Mouse (Mus musculus) ES-E14 (cell line): Measurements from ENCODE around the gene Gm49380. TPM values are rescaled to one million over a fixed set of nuclear protein-coding genes. Genes with fewer than 3 reads are reported as not detected.
A peak's percentile ranks its signal among the peaks of the same experiment; 100 is the strongest.

Experiments used
- DNase-seq: peaks from one replicate; pipeline ENCODE4 v3.0.0-alpha.2; 2013; ENCODE audit warnings: low read depth, low spot score
- H3K27ac ChIP-seq: 2 replicates; pipeline ENCODE4 v1.5.1; 2012; ENCODE audit warnings: low read depth, mild to moderate bottlenecking, low read length, moderate library complexity, mixed read lengths; ENCODE audit not compliant: poor library complexity, insufficient read depth, severe bottlenecking
- H3K36me3 ChIP-seq: 2 replicates; pipeline ENCODE4 v1.6.1; 2012; ENCODE audit warnings: mild to moderate bottlenecking, low read length, moderate library complexity, mixed read lengths; ENCODE audit not compliant: control insufficient read depth, poor library complexity, insufficient read depth, severe bottlenecking
- H3K4me1 ChIP-seq, 2 experiments: fragments of 150-350 bp in 1 of 2; sonication (generic) in 1 of 2; 2 replicates each; pipeline ENCODE4 v1.6.1; 2012; ENCODE audit warnings: low read length in 2 of 2, mild to moderate bottlenecking in 1 of 2, mixed read lengths in 1 of 2; ENCODE audit not compliant: control insufficient read depth in 2 of 2, insufficient read depth in 2 of 2, poor library complexity in 1 of 2
- H3K4me3 ChIP-seq, 2 experiments: fragments of 150-350 bp in 1 of 2; sonication (generic) in 1 of 2; 2 replicates each; pipeline ENCODE4 v1.5.1; 2012; ENCODE audit warnings: low read length in 2 of 2, low read depth in 1 of 2, mild to moderate bottlenecking in 1 of 2, mixed read lengths in 1 of 2; ENCODE audit not compliant: insufficient read depth in 1 of 2, poor library complexity in 1 of 2, severe bottlenecking in 1 of 2
- H3K9ac ChIP-seq: 2 replicates; pipeline ENCODE4 v1.6.1; 2012; ENCODE audit warnings: low read depth, mild to moderate bottlenecking, low read length, mixed read lengths; ENCODE audit not compliant: poor library complexity, insufficient read depth, severe bottlenecking
- H3K9me3 ChIP-seq: fragments of 150-350 bp; sonication (generic); 2 replicates; pipeline ENCODE4 v1.6.1; 2012; ENCODE audit warnings: low read depth, mild to moderate bottlenecking, low read length; ENCODE audit not compliant: control insufficient read depth, insufficient read depth
- CHD2 ChIP-seq: IDR thresholded peaks from 2 replicates; pipeline ENCODE4 v1.6.1; 2014; ENCODE audit warnings: mild to moderate bottlenecking, low read depth, low read length, inconsistent platforms
- HCFC1 ChIP-seq: IDR thresholded peaks from 2 replicates; pipeline ENCODE4 v1.6.1; 2012; ENCODE audit warnings: low read length, inconsistent platforms, borderline replicate concordance; ENCODE audit not compliant: insufficient read depth
- MAFK ChIP-seq: IDR thresholded peaks from 2 replicates; pipeline ENCODE4 v1.6.1; 2014; ENCODE audit warnings: mild to moderate bottlenecking, low read depth, low read length, inconsistent platforms; ENCODE audit not compliant: insufficient read depth
- ZC3H11A ChIP-seq: IDR thresholded peaks from 2 replicates; pipeline ENCODE4 v1.6.1; 2012; ENCODE audit warnings: low read depth, mild to moderate bottlenecking, inconsistent platforms, low read length, borderline replicate concordance
- ZNF384 ChIP-seq: IDR thresholded peaks from 2 replicates; pipeline ENCODE4 v1.6.1; 2012; ENCODE audit warnings: low read depth, low read length, inconsistent platforms
- in situ Hi-C, 2 experiments: fragments of 600-800 bp; cut with MboI; formaldehyde crosslinking; loops; one replicate each; pipeline ENCODE4 v1.15.1; 2025; ENCODE audit warnings: low sequenced_read_pairs in 2 of 2, inconsistent platforms in 1 of 2; ENCODE audit not compliant: unreplicated experiment in 2 of 2
- total RNA-seq: library from RNA; depleted of rRNA; stranded (reverse); fragments of 300-350 nt; gene quantifications from 2 replicates; pipeline ENCODE4 v1.2.3, GENCODE M21; 2012

Gm49380 gene
- total RNA-seq, 1 experiment = 0.18 TPM

- Histone ChIP-seq H3K36me3 (no peaks in the 10 kb centered on the region), H3K27ac (no peak overlapping the region), H3K9ac (no peak overlapping the region), H3K4me3 (no peak overlapping the region), H3K9me3 (no peaks in the 10 kb centered on the region), H3K4me1 (peaks cover 0 to 5% of the 10 kb centered on the region in 2 experiments; a peak in 1 of 4 replicates)
- in situ Hi-C loops = no loop called here
- TF ChIP-seq MAFK (no peak), ZC3H11A (no peak), CHD2 (no peak), ZNF384 (no peak), HCFC1 (no peak)
- no peak for DNase-seq
Measured at GRCm38 (mm10) chr9:44053936-44054335, 59.4 kb downstream of the Gm49380 start.

- H3K9ac ChIP-seq = no peak overlapping the region
- no peaks in the 10 kb centered on the region for H3K36me3 ChIP-seq
- no peak overlapping the region for H3K4me3 ChIP-seq
- peaks cover 0 to 8% of the 10 kb centered on the region in 2 experiments; a peak in 2 of 4 replicates for H3K4me1 ChIP-seq
- H3K27ac ChIP-seq = no peak overlapping the region
- in situ Hi-C loops = no loop called here
- no peaks in the 10 kb centered on the region for H3K9me3 ChIP-seq
- DNase-seq = no peak
- TF ChIP-seq MAFK (no peak), HCFC1 (no peak), ZC3H11A (no peak), CHD2 (no peak), ZNF384 (no peak)
Measured at GRCm38 (mm10) chr9:44052855-44053254, 60.4 kb downstream of the Gm49380 start.

DNA sequence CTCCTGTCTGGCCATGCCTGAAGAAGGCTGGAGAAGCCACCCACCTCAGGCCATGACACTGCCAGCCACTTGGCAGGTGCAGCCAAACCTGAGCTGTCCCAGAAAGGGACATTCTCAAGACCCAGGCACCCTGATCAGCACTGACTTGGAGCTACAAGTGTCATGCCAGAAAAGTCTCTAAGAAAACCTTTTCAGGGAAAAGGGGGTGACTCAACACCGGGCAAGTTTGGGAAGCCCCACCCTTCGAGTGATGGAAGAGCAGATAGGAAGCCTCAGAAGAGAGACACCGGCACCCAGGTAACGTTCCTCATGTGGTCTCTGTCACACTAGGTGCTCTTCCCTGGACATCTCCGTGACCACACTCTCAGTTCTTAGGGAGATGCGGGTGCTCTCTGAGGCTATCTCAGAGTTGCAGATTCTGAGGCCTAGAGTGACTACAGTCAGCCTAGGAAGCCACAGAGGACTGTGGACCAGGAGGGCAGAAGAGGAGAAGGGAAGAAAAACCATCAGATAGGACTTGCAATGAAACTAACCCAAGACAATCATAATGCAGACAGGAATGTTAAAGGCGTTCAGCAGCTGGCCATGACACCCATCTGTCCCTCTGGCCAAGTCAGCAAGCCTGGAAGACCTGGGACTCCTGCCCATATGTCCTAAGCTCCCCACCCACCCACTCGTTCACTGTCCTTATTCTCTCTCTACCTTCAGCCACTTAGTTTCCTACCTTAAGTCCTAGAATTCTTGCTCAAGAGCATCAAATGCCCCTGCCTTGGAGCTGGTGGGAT is 63.7 kb downstream of the Gm49380 start:
- Histone ChIP-seq H3K36me3 (peaks cover 2% of the 10 kb centered on the region), H3K9ac (no peak overlapping the region)

DNA sequence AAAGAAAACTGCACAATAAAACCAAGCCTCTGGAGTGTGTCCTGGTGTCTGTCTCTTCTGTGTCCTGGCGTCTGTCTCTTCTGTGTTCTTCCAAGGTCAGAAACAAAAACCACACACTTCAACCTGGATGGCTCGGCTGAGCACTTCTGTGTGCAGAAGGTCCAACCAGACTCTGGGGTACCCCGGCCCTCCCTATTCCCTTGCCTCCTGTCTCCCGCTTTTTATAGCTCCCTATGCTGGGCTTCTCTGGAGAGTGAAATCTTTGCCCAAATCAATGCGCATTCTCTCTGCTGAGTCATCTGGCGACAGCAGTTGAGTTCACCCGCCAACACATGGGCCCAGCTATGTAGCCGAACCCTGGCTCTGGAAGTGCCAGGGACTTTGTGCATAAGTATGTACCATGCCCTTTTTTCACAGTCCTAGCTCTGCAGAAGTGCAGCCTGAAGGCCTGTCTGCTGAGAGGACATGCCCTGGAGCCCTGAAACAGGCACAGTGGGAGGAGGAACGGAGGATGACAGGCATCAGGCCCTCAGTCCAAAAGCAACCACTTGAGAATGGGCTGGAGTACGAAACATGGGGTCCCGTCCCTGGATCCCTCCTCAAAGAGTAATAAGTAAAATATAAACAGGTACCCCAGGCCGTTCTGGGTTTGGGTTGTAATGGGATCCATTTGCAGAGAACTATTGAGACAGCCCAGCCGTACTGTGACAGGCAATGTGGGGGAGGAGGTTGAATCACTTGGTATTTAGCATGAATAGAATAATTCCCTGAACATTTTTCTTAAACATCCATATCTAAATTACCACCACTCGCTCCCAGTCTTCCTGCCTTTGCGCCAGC is 64.5 kb downstream of the Gm49380 start:
- Histone ChIP-seq H3K9ac (no peak overlapping the region), H3K4me1 (peaks cover 0 to 13% of the 10 kb centered on the region in 2 experiments; a peak in 2 of 4 replicates), H3K9me3 (no peaks in the 10 kb centered on the region), H3K4me3 (no peak overlapping the region), H3K27ac (no peak overlapping the region), H3K36me3 (peaks cover 2% of the 10 kb centered on the region)
- no peak for DNase-seq
- in situ Hi-C loops = no loop called here
- TF ChIP-seq HCFC1 (no peak), MAFK (peak; percentile 59; the same call in 1 of the 2 replicates)

More for the DNA sequence above, 63.7 kb downstream of the Gm49380 start:
- in situ Hi-C loops = no loop called here
- no peak for TF ChIP-seq ZNF384
- TF ChIP-seq CHD2 = no peak
- TF ChIP-seq MAFK = no peak
- no peak for TF ChIP-seq ZC3H11A
- no peak for TF ChIP-seq HCFC1
- DNase-seq = no peak
- Histone ChIP-seq H3K9me3 (no peaks in the 10 kb centered on the region), H3K4me1 (peaks cover 0 to 13% of the 10 kb centered on the region in 2 experiments; a peak in 2 of 4 replicates), H3K27ac (no peak overlapping the region), H3K4me3 (no peak overlapping the region)
